Mouse (Mus musculus): ENCODE results near the gene Sept10. TPM values are rescaled to one million over a fixed set of nuclear protein-coding genes. Genes with fewer than 3 reads are reported as not detected.

Sept10 gene
- polyA plus RNA-seq (2015; fragmentation: Nextera tagmentation; extraction: Ambion mirVana): 11.6 and 11.8 TPM in 2 replicates

- Histone ChIP-seq H3K4me3 (ENCODE audit: low read depth, low read length) (peak within 1 kb of the TSS; percentile 67), H3K9ac (replicated peaks) (peak within 1 kb of the TSS; percentile 74), H3K27me3 (ENCODE audit: insufficient read depth, low read length) (peaks cover 23% of the 10 kb centered on the region), H3K9me3 (ENCODE audit: low read length) (no peaks in the 10 kb centered on the region), H3K4me1 (ENCODE audit: insufficient read depth) (peaks cover 16% of the 10 kb centered on the region; the same call in 1 of the 2 replicates), H3K36me3 (replicated peaks; ENCODE audit: insufficient read depth, low read length) (no peaks in the 10 kb centered on the region), H3K27ac (ENCODE audit: low read depth) (peak within 1 kb of the TSS; percentile 86), H3K4me2 (ENCODE audit: low read depth, low read length) (peak within 1 kb of the TSS; percentile 97)
- DNase-seq (peak; percentile 98), ATAC-seq (peak; percentile 94)
- TF ChIP-seq CTCF (IDR thresholded peaks at IDR 0.05; ENCODE audit: low read depth) (no peak), EP300 (IDR thresholded peaks at IDR 0.05; ENCODE audit: low read depth) (peak; percentile 58; the same call in 1 of the 2 replicates)
- WGBS (ENCODE audit: insufficient replicate concordance): under 1% methylated on average over 79 of the region's 84 CpGs
Measured at GRCm38 (mm10) chr10:59221473-59222270, at the start of gene Sept10, which contains the start of gene Sowahc. Gene Sept10 (minus strand): TSS chr10:59221847. Gene Sowahc (plus strand): TSS chr10:59221953.

- no peak for DNase-seq
- H3K4me1 ChIP-seq (ENCODE audit: insufficient read depth): peaks cover 25% of the 10 kb centered on the region
Measured at GRCm38 (mm10) chr10:59268754-59269153, 47.1 kb upstream of the Sept10 start.

GRCm38 (mm10) chr10:59268109-59268508 is 46.5 kb upstream of the Sept10 start:
- Histone ChIP-seq H3K27ac (ENCODE audit: low read depth) (no peak overlapping the region), H3K9me3 (ENCODE audit: low read length) (no peaks in the 10 kb centered on the region), H3K27me3 (ENCODE audit: insufficient read depth, low read length) (no peaks in the 10 kb centered on the region), H3K4me3 (ENCODE audit: low read depth, low read length) (no peak overlapping the region), H3K36me3 (replicated peaks; ENCODE audit: insufficient read depth, low read length) (no peaks in the 10 kb centered on the region), H3K4me2 (ENCODE audit: low read depth, low read length) (no peak overlapping the region), H3K9ac (replicated peaks) (no peak overlapping the region), H3K4me1 (ENCODE audit: insufficient read depth) (peaks cover 25% of the 10 kb centered on the region)
- no peak for DNase-seq
- 46% methylated on average over 4 of the region's 4 CpGs for WGBS (ENCODE audit: insufficient replicate concordance)
- no peak for TF ChIP-seq EP300 (IDR thresholded peaks at IDR 0.05; ENCODE audit: low read depth)
- TF ChIP-seq CTCF (IDR thresholded peaks at IDR 0.05; ENCODE audit: low read depth): no peak
- ATAC-seq: no peak

More at GRCm38 (mm10) chr10:59268754-59269153, 47.1 kb upstream of the Sept10 start:
- no peaks in the 10 kb centered on the region for H3K36me3 ChIP-seq (replicated peaks; ENCODE audit: insufficient read depth, low read length)
- 52% methylated on average over 3 of the region's 3 CpGs for WGBS (ENCODE audit: insufficient replicate concordance)
- TF ChIP-seq EP300 (IDR thresholded peaks at IDR 0.05; ENCODE audit: low read depth) (no peak), CTCF (IDR thresholded peaks at IDR 0.05; ENCODE audit: low read depth) (no peak)
- H3K4me2 ChIP-seq (ENCODE audit: low read depth, low read length): no peak overlapping the region
- H3K27me3 ChIP-seq (ENCODE audit: insufficient read depth, low read length): no peaks in the 10 kb centered on the region
- no peak overlapping the region for H3K9ac ChIP-seq (replicated peaks)
- no peak overlapping the region for H3K27ac ChIP-seq (ENCODE audit: low read depth)
- H3K9me3 ChIP-seq (ENCODE audit: low read length): no peaks in the 10 kb centered on the region
- no peak overlapping the region for H3K4me3 ChIP-seq (ENCODE audit: low read depth, low read length)
- no peak for ATAC-seq

- Histone ChIP-seq H3K9me3 (ENCODE audit: low read length) (no peaks in the 10 kb centered on the region), H3K4me2 (ENCODE audit: low read depth, low read length) (no peak overlapping the region), H3K27me3 (ENCODE audit: insufficient read depth, low read length) (no peaks in the 10 kb centered on the region), H3K4me3 (ENCODE audit: low read depth, low read length) (no peak overlapping the region), H3K9ac (replicated peaks) (no peak overlapping the region), H3K27ac (ENCODE audit: low read depth) (no peak overlapping the region), H3K4me1 (ENCODE audit: insufficient read depth) (peaks cover 28% of the 10 kb centered on the region), H3K36me3 (replicated peaks; ENCODE audit: insufficient read depth, low read length) (no peaks in the 10 kb centered on the region)
- ATAC-seq (no peak), DNase-seq (no peak)
- TF ChIP-seq CTCF (IDR thresholded peaks at IDR 0.05; ENCODE audit: low read depth) (no peak), EP300 (IDR thresholded peaks at IDR 0.05; ENCODE audit: low read depth) (no peak)
- 71% methylated on average over 2 of the region's 2 CpGs for WGBS (ENCODE audit: insufficient replicate concordance)
Measured at GRCm38 (mm10) chr10:59267275-59267674, 45.6 kb upstream of the Sept10 start.

GRCm38 (mm10) chr10:59266097-59266496 is 44.5 kb upstream of the Sept10 start:
- ATAC-seq (peak; percentile 21; the same call in 1 of the 2 replicates), DNase-seq (peak; percentile 50)
- H3K27ac ChIP-seq (ENCODE audit: low read depth): peak overlapping the region; percentile 75
- H3K27me3 ChIP-seq (ENCODE audit: insufficient read depth, low read length): no peaks in the 10 kb centered on the region
- peak overlapping the region; percentile 45 for H3K4me2 ChIP-seq (ENCODE audit: low read depth, low read length)
- peaks cover 32% of the 10 kb centered on the region for H3K4me1 ChIP-seq (ENCODE audit: insufficient read depth)
- H3K36me3 ChIP-seq (replicated peaks; ENCODE audit: insufficient read depth, low read length): no peaks in the 10 kb centered on the region
- H3K4me3 ChIP-seq (ENCODE audit: low read depth, low read length): no peak overlapping the region
- WGBS (ENCODE audit: insufficient replicate concordance): 57% methylated on average over 1 of the region's 1 CpGs
- no peak overlapping the region for H3K9ac ChIP-seq (replicated peaks)
- H3K9me3 ChIP-seq (ENCODE audit: low read length): no peaks in the 10 kb centered on the region
- TF ChIP-seq CTCF (IDR thresholded peaks at IDR 0.05; ENCODE audit: low read depth) (no peak), EP300 (IDR thresholded peaks at IDR 0.05; ENCODE audit: low read depth) (no peak)

- TF ChIP-seq EP300 (IDR thresholded peaks at IDR 0.05; ENCODE audit: low read depth) (no peak), CTCF (IDR thresholded peaks at IDR 0.05; ENCODE audit: low read depth) (no peak)
- no peak overlapping the region for H3K9ac ChIP-seq (replicated peaks)
- no peak overlapping the region for H3K4me3 ChIP-seq (ENCODE audit: low read depth, low read length)
- ATAC-seq (peak; percentile 31), DNase-seq (no peak)
- no peaks in the 10 kb centered on the region for H3K36me3 ChIP-seq (replicated peaks; ENCODE audit: insufficient read depth, low read length)
- peak overlapping the region; percentile 45 for H3K4me2 ChIP-seq (ENCODE audit: low read depth, low read length)
- no peaks in the 10 kb centered on the region for H3K9me3 ChIP-seq (ENCODE audit: low read length)
- 18% methylated on average over 4 of the region's 4 CpGs for WGBS (ENCODE audit: insufficient replicate concordance)
- H3K27ac ChIP-seq (ENCODE audit: low read depth): peak overlapping the region; percentile 75
- H3K4me1 ChIP-seq (ENCODE audit: insufficient read depth): peaks cover 32% of the 10 kb centered on the region
- H3K27me3 ChIP-seq (ENCODE audit: insufficient read depth, low read length): no peaks in the 10 kb centered on the region
Measured at GRCm38 (mm10) chr10:59265674-59266073, 44.0 kb upstream of the Sept10 start.

All from liver, postnatal 0 days (tissue).